Mouse (Mus musculus) heart, embryonic 13.5 days (tissue): ENCODE results near the gene Aoc1. TPM values are rescaled to one million over a fixed set of nuclear protein-coding genes. Genes with fewer than 3 reads are reported as not detected.
"Not testable (repeated sequence)": the region's sequence is repeated elsewhere in the genome, so short reads cannot be mapped to it uniquely, and the experiment has no call there.

Experiments
- ATAC-seq: fragments of 200-750 bp; cut with Nextera tagmentation; 2 replicates; pipeline ENCODE4 v1.8.0; 2017; ENCODE audit warnings: moderate TSS enrichment; ENCODE audit not compliant: insufficient number of reproducible peaks, low FRiP score, low TSS enrichment; ENCODE audit errors: extremely low read depth
- H3K27ac ChIP-seq: fragments of 300-500 bp; sonication (generic); replicated peaks from 2 replicates; pipeline ENCODE4 v1.5.1; 2015; ENCODE audit warnings: moderate library complexity, mild to moderate bottlenecking, inconsistent platforms
- H3K27me3 ChIP-seq: fragments of 300-500 bp; sonication (generic); replicated peaks from 2 replicates; pipeline ENCODE4 v1.6.1; 2015; ENCODE audit warnings: mild to moderate bottlenecking, inconsistent platforms
- H3K36me3 ChIP-seq: fragments of 300-500 bp; sonication (generic); 2 replicates; pipeline ENCODE4 v1.6.1; 2015; ENCODE audit warnings: mild to moderate bottlenecking, inconsistent platforms
- H3K4me1 ChIP-seq: fragments of 300-500 bp; sonication (generic); 2 replicates; pipeline ENCODE4 v1.6.1; 2015; ENCODE audit warnings: inconsistent platforms
- H3K4me2 ChIP-seq: fragments of 300-500 bp; sonication (generic); 2 replicates; pipeline ENCODE4 v1.6.1; 2015; ENCODE audit warnings: inconsistent platforms, mild to moderate bottlenecking, moderate library complexity
- H3K4me3 ChIP-seq: fragments of 300-500 bp; sonication (generic); 2 replicates; pipeline ENCODE4 v1.5.1; 2015; ENCODE audit warnings: moderate library complexity, mild to moderate bottlenecking, inconsistent platforms
- H3K9ac ChIP-seq: fragments of 300-500 bp; sonication (generic); 2 replicates; pipeline ENCODE4 v1.6.1; 2015; ENCODE audit warnings: inconsistent platforms, mild to moderate bottlenecking, moderate library complexity
- H3K9me3 ChIP-seq: fragments of 300-500 bp; sonication (generic); 2 replicates; pipeline ENCODE4 v1.6.1; 2016; ENCODE audit warnings: inconsistent platforms
- WGBS: fragments of 180-500 bp; shearing (Covaris S2); methylation state at CpG from one replicate; pipeline ENCODE4 v1.1.7; 2015; ENCODE audit warnings: mixed read lengths; 5-methylcytosine and 5-hydroxymethylcytosine counted together
- polyA plus RNA-seq: library from polyadenylated mRNA; unstranded; fragments of >200 nt; fragmentation: Nextera tagmentation; extraction: Ambion mirVana; gene quantifications from 2 replicates; pipeline ENCODE4 v1.2.1, GENCODE M21; 2015

Aoc1 gene
- polyA plus RNA-seq, 1 experiment from 2014 or later = not detected

GRCm38 (mm10) chr6:48894938-48895818 lies 22.5 kb downstream of the Aoc1 start:
- Histone ChIP-seq H3K36me3 (no peaks in the 10 kb centered on the region), H3K27me3 (no peaks in the 10 kb centered on the region), H3K4me2 (no peak overlapping the region), H3K4me3 (no peak overlapping the region), H3K4me1 (peaks cover 3% of the 10 kb centered on the region), H3K27ac (no peak overlapping the region), H3K9ac (no peak overlapping the region), H3K9me3 (no peaks in the 10 kb centered on the region)
- WGBS = 67% methylated on average over 8 of the region's 8 CpGs
- no peak for ATAC-seq

GRCm38 (mm10) chr6:48895941-48896340 lies 23.2 kb downstream of the Aoc1 start:
- H3K4me3 ChIP-seq = no peak overlapping the region
- no peaks in the 10 kb centered on the region for H3K36me3 ChIP-seq
- no peak overlapping the region for H3K9ac ChIP-seq
- H3K9me3 ChIP-seq = no peaks in the 10 kb centered on the region
- 80% methylated on average over 5 of the region's 5 CpGs for WGBS
- no peak for ATAC-seq
- H3K4me1 ChIP-seq = peaks cover 3% of the 10 kb centered on the region
- H3K27ac ChIP-seq = no peak overlapping the region
- no peaks in the 10 kb centered on the region for H3K27me3 ChIP-seq
- no peak overlapping the region for H3K4me2 ChIP-seq

- no peak for ATAC-seq
- WGBS = 73% methylated on average over 5 of the region's 5 CpGs
Observed at GRCm38 (mm10) chr6:48896956-48897355, 24.3 kb downstream of the Aoc1 start.

GRCm38 (mm10) chr6:48901316-48901715 lies 28.6 kb downstream of the Aoc1 start:
- not testable (repeated sequence) for ATAC-seq, H3K9me3 ChIP-seq, H3K4me3 ChIP-seq, H3K9ac ChIP-seq, H3K36me3 ChIP-seq, H3K4me1 ChIP-seq, H3K4me2 ChIP-seq, H3K27me3 ChIP-seq, H3K27ac ChIP-seq
- WGBS = 86% methylated on average over 11 of the region's 11 CpGs

More at GRCm38 (mm10) chr6:48896956-48897355, 24.3 kb downstream of the Aoc1 start:
- Histone ChIP-seq H3K27ac (no peak overlapping the region), H3K9ac (no peak overlapping the region), H3K36me3 (no peaks in the 10 kb centered on the region), H3K9me3 (no peaks in the 10 kb centered on the region), H3K4me1 (peaks cover 3% of the 10 kb centered on the region), H3K4me3 (no peak overlapping the region), H3K27me3 (no peaks in the 10 kb centered on the region), H3K4me2 (no peak overlapping the region)

GRCm38 (mm10) chr6:48902511-48903406 lies 30.1 kb downstream of the Aoc1 start:
- Histone ChIP-seq H3K36me3 (no peaks in the 10 kb centered on the region), H3K4me1 (no peaks in the 10 kb centered on the region), H3K27me3 (no peaks in the 10 kb centered on the region), H3K4me2 (no peak overlapping the region), H3K4me3 (no peak overlapping the region), H3K9me3 (no peaks in the 10 kb centered on the region), H3K9ac (no peak overlapping the region), H3K27ac (no peak overlapping the region)
- ATAC-seq = no peak
- WGBS = 84% methylated on average over 17 of the region's 17 CpGs

- no peak overlapping the region for H3K4me2 ChIP-seq
- 69% methylated on average over 4 of the region's 4 CpGs for WGBS
- no peaks in the 10 kb centered on the region for H3K27me3 ChIP-seq
- H3K9me3 ChIP-seq = no peaks in the 10 kb centered on the region
- no peak for ATAC-seq
- no peak overlapping the region for H3K9ac ChIP-seq
- no peak overlapping the region for H3K4me3 ChIP-seq
- H3K4me1 ChIP-seq = no peaks in the 10 kb centered on the region
- no peaks in the 10 kb centered on the region for H3K36me3 ChIP-seq
- H3K27ac ChIP-seq = no peak overlapping the region
Observed at GRCm38 (mm10) chr6:48903437-48903836, 30.7 kb downstream of the Aoc1 start.

GRCm38 (mm10) chr6:48905606-48906005 lies 32.9 kb downstream of the Aoc1 start:
- WGBS = 89% methylated on average over 13 of the region's 13 CpGs
- no peak for ATAC-seq
- Histone ChIP-seq H3K4me1 (no peaks in the 10 kb centered on the region), H3K4me3 (no peak overlapping the region), H3K4me2 (no peak overlapping the region), H3K27ac (no peak overlapping the region), H3K27me3 (no peaks in the 10 kb centered on the region), H3K9me3 (no peaks in the 10 kb centered on the region), H3K9ac (no peak overlapping the region), H3K36me3 (no peaks in the 10 kb centered on the region)

GRCm38 (mm10) chr6:48906371-48906770 lies 33.7 kb downstream of the Aoc1 start:
- Histone ChIP-seq H3K4me2 (no peak overlapping the region), H3K4me3 (no peak overlapping the region), H3K27ac (no peak overlapping the region), H3K4me1 (no peaks in the 10 kb centered on the region), H3K36me3 (no peaks in the 10 kb centered on the region), H3K27me3 (no peaks in the 10 kb centered on the region), H3K9ac (no peak overlapping the region), H3K9me3 (no peaks in the 10 kb centered on the region)
- no peak for ATAC-seq
- 90% methylated on average over 14 of the region's 14 CpGs for WGBS

- Histone ChIP-seq H3K9ac (no peak overlapping the region), H3K4me1 (no peaks in the 10 kb centered on the region), H3K36me3 (no peaks in the 10 kb centered on the region), H3K9me3 (no peaks in the 10 kb centered on the region), H3K27me3 (no peaks in the 10 kb centered on the region), H3K4me2 (no peak overlapping the region), H3K4me3 (no peak overlapping the region), H3K27ac (no peak overlapping the region)
- WGBS = 50% methylated on average over 1 of the region's 1 CpGs
- ATAC-seq = no peak
Observed at GRCm38 (mm10) chr6:48909229-48909628, 36.5 kb downstream of the Aoc1 start.

- Histone ChIP-seq H3K36me3 (no peaks in the 10 kb centered on the region), H3K4me3 (no peak overlapping the region), H3K27me3 (no peaks in the 10 kb centered on the region), H3K4me1 (no peaks in the 10 kb centered on the region), H3K4me2 (no peak overlapping the region), H3K9ac (no peak overlapping the region), H3K27ac (no peak overlapping the region), H3K9me3 (no peaks in the 10 kb centered on the region)
- WGBS = 28% methylated on average over 3 of the region's 3 CpGs
- ATAC-seq = no peak
Observed at GRCm38 (mm10) chr6:48912033-48912432, 39.3 kb downstream of the Aoc1 start.

- no peaks in the 10 kb centered on the region for H3K36me3 ChIP-seq
- H3K27ac ChIP-seq = no peak overlapping the region
- no peaks in the 10 kb centered on the region for H3K9me3 ChIP-seq
- no peak overlapping the region for H3K4me2 ChIP-seq
- no peak overlapping the region for H3K9ac ChIP-seq
- ATAC-seq = no peak
- no peaks in the 10 kb centered on the region for H3K27me3 ChIP-seq
- no peak overlapping the region for H3K4me3 ChIP-seq
- 73% methylated on average over 2 of the region's 2 CpGs for WGBS
- no peaks in the 10 kb centered on the region for H3K4me1 ChIP-seq
Observed at GRCm38 (mm10) chr6:48913587-48913986, 40.9 kb downstream of the Aoc1 start.
